Mouse (Mus musculus) forebrain, embryonic 13.5 days (tissue): ENCODE measurements around the gene Spice1. TPM values are rescaled to one million over a fixed set of nuclear protein-coding genes. Genes with fewer than 3 reads are reported as not detected.

Source experiments
- ATAC-seq: fragments of 200-750 bp; cut with Nextera tagmentation; 2 replicates; pipeline ENCODE4 v1.8.0; 2017
- H3K27ac ChIP-seq: fragments of 300-500 bp; sonication (generic); 2 replicates; pipeline ENCODE4 v1.5.1; 2015; ENCODE audit warnings: inconsistent platforms, mild to moderate bottlenecking, moderate library complexity
- H3K27me3 ChIP-seq: fragments of 300-500 bp; sonication (generic); 2 replicates; pipeline ENCODE4 v1.6.1; 2015; ENCODE audit warnings: mild to moderate bottlenecking, inconsistent platforms
- H3K36me3 ChIP-seq: fragments of 300-500 bp; sonication (generic); 2 replicates; pipeline ENCODE4 v1.6.1; 2015; ENCODE audit warnings: mild to moderate bottlenecking, inconsistent platforms; ENCODE audit not compliant: poor library complexity, severe bottlenecking
- H3K4me1 ChIP-seq: fragments of 300-500 bp; sonication (generic); 2 replicates; pipeline ENCODE4 v1.6.1; 2015; ENCODE audit warnings: inconsistent platforms
- H3K4me2 ChIP-seq: fragments of 300-500 bp; sonication (generic); 2 replicates; pipeline ENCODE4 v1.6.1; 2015; ENCODE audit warnings: inconsistent platforms, mild to moderate bottlenecking, moderate library complexity
- H3K4me3 ChIP-seq: fragments of 300-500 bp; sonication (generic); 2 replicates; pipeline ENCODE4 v1.5.1; 2015; ENCODE audit warnings: mild to moderate bottlenecking, inconsistent platforms
- H3K9ac ChIP-seq: fragments of 300-500 bp; sonication (generic); 2 replicates; pipeline ENCODE4 v1.6.1; 2015; ENCODE audit warnings: mild to moderate bottlenecking, inconsistent platforms
- H3K9me3 ChIP-seq: fragments of 300-500 bp; sonication (generic); replicated peaks from 2 replicates; pipeline ENCODE4 v1.6.1; 2016; ENCODE audit warnings: inconsistent platforms
- WGBS: fragments of 180-500 bp; shearing (Covaris S2); methylation state at CpG from one replicate; pipeline ENCODE4 v1.1.7; 2015; 5-methylcytosine and 5-hydroxymethylcytosine counted together
- polyA plus RNA-seq: library from polyadenylated mRNA; unstranded; fragments of >200 nt; fragmentation: Nextera tagmentation; extraction: Ambion mirVana; gene quantifications from 2 replicates; pipeline ENCODE4 v1.2.1, GENCODE M21; 2015

Spice1 gene
- polyA plus RNA-seq, 1 experiment from 2014 or later: 26.8 TPM

- no peaks in the 10 kb centered on the region for H3K36me3 ChIP-seq
- ATAC-seq: peak; percentile 58; the same call in 1 of the 2 replicates
- no peak overlapping the region for H3K4me3 ChIP-seq
- H3K4me1 ChIP-seq: peaks cover 6% of the 10 kb centered on the region
- H3K27ac ChIP-seq: no peak overlapping the region
- H3K27me3 ChIP-seq: no peaks in the 10 kb centered on the region
- 37% methylated on average over 7 of the region's 7 CpGs for WGBS
- no peak overlapping the region for H3K4me2 ChIP-seq
- no peaks in the 10 kb centered on the region for H3K9me3 ChIP-seq
- no peak overlapping the region for H3K9ac ChIP-seq
Measured at GRCm38 (mm10) chr16:44430021-44430420, 83.1 kb downstream of the Spice1 start.

GRCm38 (mm10) chr16:44434931-44435330, 88.0 kb downstream of the Spice1 start:
- Histone ChIP-seq H3K9ac (no peak overlapping the region), H3K9me3 (no peaks in the 10 kb centered on the region), H3K27me3 (no peaks in the 10 kb centered on the region), H3K27ac (no peak overlapping the region), H3K4me3 (no peak overlapping the region), H3K4me2 (no peak overlapping the region), H3K36me3 (no peaks in the 10 kb centered on the region), H3K4me1 (peaks cover 2% of the 10 kb centered on the region)
- ATAC-seq: no peak
- WGBS: 90% methylated on average over 7 of the region's 7 CpGs

GRCm38 (mm10) chr16:44435481-44435880, 88.6 kb downstream of the Spice1 start:
- H3K9me3 ChIP-seq: no peaks in the 10 kb centered on the region
- no peaks in the 10 kb centered on the region for H3K27me3 ChIP-seq
- H3K4me1 ChIP-seq: no peaks in the 10 kb centered on the region
- no peak overlapping the region for H3K27ac ChIP-seq
- no peak for ATAC-seq
- H3K4me3 ChIP-seq: no peak overlapping the region
- no peak overlapping the region for H3K4me2 ChIP-seq
- no peaks in the 10 kb centered on the region for H3K36me3 ChIP-seq
- no peak overlapping the region for H3K9ac ChIP-seq
- WGBS: 72% methylated on average over 4 of the region's 4 CpGs

Other genes with a start within 250 kb of the Spice1 start
- gene Atp6v1a, start 207.4 kb upstream of the Spice1 start, polyA plus RNA-seq: 63.6 and 73.3 TPM in 2 replicates
- 90.4 and 95.0 TPM in 2 replicates for gene Naa50, start 207.3 kb upstream of the Spice1 start, polyA plus RNA-seq
- 3.3 and 3.7 TPM in 2 replicates for gene Usf3, start 173.9 kb upstream of the Spice1 start, polyA plus RNA-seq
- gene Sidt1, start 13.9 kb upstream of the Spice1 start, polyA plus RNA-seq: 0.67 and 0.70 TPM in 2 replicates
- gene Cfap44, start 47.7 kb downstream of the Spice1 start, polyA plus RNA-seq: 2.1 and 4.1 TPM in 2 replicates
- 20.6 and 21.2 TPM in 2 replicates for gene Boc, start 211.8 kb downstream of the Spice1 start, polyA plus RNA-seq